Mouse (Mus musculus): Measurements from ENCODE around the gene Slc26a8.
"Not testable (repeated sequence)": the region's sequence is repeated elsewhere in the genome, so short reads cannot be mapped to it uniquely, and the experiment has no call there.

Gene Slc26a8

GRCm38 (mm10) chr17:28689586-28690283 lies at the start of gene Slc26a8:
Slc26a8 (minus strand) TSS chr17:28690233.
- peak; percentile 46 to 82 for DNase-seq (ENCODE audit: low spot score in 2 of 2)

- DNase-seq (ENCODE audit: low spot score in 2 of 2), result no peak
Measured at GRCm38 (mm10) chr17:28739244-28739643, 49.2 kb upstream of the Slc26a8 start.

- no peak for DNase-seq (ENCODE audit: low spot score in 2 of 2)
Measured at GRCm38 (mm10) chr17:28737973-28738372, 47.9 kb upstream of the Slc26a8 start.

- no peak for DNase-seq (ENCODE audit: low spot score in 2 of 2)
Measured at GRCm38 (mm10) chr17:28736486-28736885, 46.5 kb upstream of the Slc26a8 start.

GRCm38 (mm10) chr17:28735317-28736105 lies 45.5 kb upstream of the Slc26a8 start:
- no peak for DNase-seq (ENCODE audit: low spot score in 2 of 2)

GRCm38 (mm10) chr17:28727511-28727910 lies 37.5 kb upstream of the Slc26a8 start:
- DNase-seq (ENCODE audit: low spot score in 2 of 2), result not testable (repeated sequence)

GRCm38 (mm10) chr17:28725783-28726182 lies 35.8 kb upstream of the Slc26a8 start, which contains the start of gene AC170998.1:
AC170998.1 (plus strand) TSS chr17:28726083.
- no peak for DNase-seq (ENCODE audit: low spot score in 2 of 2)

- no peak for DNase-seq (ENCODE audit: low spot score in 2 of 2)
Measured at GRCm38 (mm10) chr17:28717535-28717934, 27.5 kb upstream of the Slc26a8 start.

GRCm38 (mm10) chr17:28715832-28716548 lies 26.0 kb upstream of the Slc26a8 start:
- no peak for DNase-seq (ENCODE audit: low spot score in 2 of 2)

- DNase-seq (ENCODE audit: low spot score in 2 of 2), result no peak
Measured at GRCm38 (mm10) chr17:28714006-28714405, 24.0 kb upstream of the Slc26a8 start.

- DNase-seq (ENCODE audit: low spot score in 2 of 2), result no peak
Measured at GRCm38 (mm10) chr17:28712305-28712704, 22.3 kb upstream of the Slc26a8 start.

GRCm38 (mm10) chr17:28711237-28711636 lies 21.2 kb upstream of the Slc26a8 start:
- DNase-seq (ENCODE audit: low spot score in 2 of 2), result no peak

GRCm38 (mm10) chr17:28710291-28710688 lies 20.3 kb upstream of the Slc26a8 start:
- DNase-seq (ENCODE audit: low spot score in 2 of 2), result no peak

GRCm38 (mm10) chr17:28709552-28710290 lies 19.7 kb upstream of the Slc26a8 start:
- DNase-seq (ENCODE audit: low spot score in 2 of 2), result no peak

- DNase-seq (ENCODE audit: low spot score in 2 of 2), result no peak
Measured at GRCm38 (mm10) chr17:28708989-28709388, 19.0 kb upstream of the Slc26a8 start.

- DNase-seq (ENCODE audit: low spot score in 2 of 2), result no peak
Measured at GRCm38 (mm10) chr17:28707816-28708215, 17.8 kb upstream of the Slc26a8 start.

- no peak for DNase-seq (ENCODE audit: low spot score in 2 of 2)
Measured at GRCm38 (mm10) chr17:28707136-28707627, 17.1 kb upstream of the Slc26a8 start.

GRCm38 (mm10) chr17:28706697-28707096 lies 16.7 kb upstream of the Slc26a8 start:
- DNase-seq (ENCODE audit: low spot score in 2 of 2), result no peak

- no peak for DNase-seq (ENCODE audit: low spot score in 2 of 2)
Measured at GRCm38 (mm10) chr17:28702646-28703045, 12.6 kb upstream of the Slc26a8 start.

GRCm38 (mm10) chr17:28701737-28702136 lies 11.7 kb upstream of the Slc26a8 start:
- DNase-seq (ENCODE audit: low spot score in 2 of 2), result no peak

GRCm38 (mm10) chr17:28701171-28701570 lies 11.1 kb upstream of the Slc26a8 start:
- no peak for DNase-seq (ENCODE audit: low spot score in 2 of 2)
